Mouse (Mus musculus) macrophage (primary cell): ENCODE results near the gene Srl. TPM values are rescaled to one million over a fixed set of nuclear protein-coding genes. Genes with fewer than 3 reads are reported as not detected.
A peak's percentile ranks its signal among the peaks of the same experiment; 100 is the strongest.
"Not testable (repeated sequence)": the region's sequence is repeated elsewhere in the genome, so short reads cannot be mapped to it uniquely, and the experiment has no call there.

Source experiments
- H3K27ac ChIP-seq: fragments of 350-480 bp; formaldehyde crosslinking; 2 replicates; pipeline ENCODE4 v1.9.0; 2021
- H3K36me3 ChIP-seq: fragments of 350-480 bp; formaldehyde crosslinking; 2 replicates; pipeline ENCODE4 v1.9.0; 2021; ENCODE audit errors: inconsistent target
- H3K4me3 ChIP-seq: fragments of 350-480 bp; formaldehyde crosslinking; 2 replicates; pipeline ENCODE4 v1.9.0; 2021; ENCODE audit errors: inconsistent target
- H3K79me2 ChIP-seq: fragments of 350-480 bp; formaldehyde crosslinking; 2 replicates; pipeline ENCODE4 v1.9.0; 2021; ENCODE audit errors: inconsistent target
- WGBS: methylation state at CpG from one replicate; pipeline ENCODE4 v1.1.7; 2026; ENCODE audit warnings: inconsistent platforms; ENCODE audit not compliant: missing documents; 5-methylcytosine and 5-hydroxymethylcytosine counted together
- polyA plus RNA-seq: library from polyadenylated mRNA; stranded (reverse); fragments of 250-400 nt; gene quantifications from 3 replicates; pipeline ENCODE4 v1.2.4, GENCODE M21; 2018; ENCODE audit warnings: inconsistent platforms
- total RNA-seq, 78 experiments: library from RNA; depleted of rRNA; stranded (reverse); fragments of 250-400 nt; gene quantifications; 1 replicate in 9 of 78; 2 replicates in 24 of 78; 3 replicates in 43 of 78; 4 replicates in 2 of 78; pipeline ENCODE4 v1.2.4; 2018; ENCODE audit warnings: inconsistent platforms in 56 of 78

Srl gene
- 1 to 10 TPM in 18 of 26 experiments, under 1 TPM in 4, not detected in 4; 0.17 to 9.3 (median 3.5) TPM for total RNA-seq (2018; cell fraction: chromatin; rRNA removed)
- 1 to 10 TPM in 23 of 26 experiments, under 1 TPM in 3; 0.19 to 5.5 (median 1.8) TPM for total RNA-seq (2018; cell fraction: cytosol; rRNA removed)
- total RNA-seq (2018; cell fraction: nucleus; rRNA removed), result 1 to 10 TPM in 18 of 26 experiments, under 1 TPM in 8; 0.21 to 5.8 (median 1.9) TPM
- polyA plus RNA-seq, result 2.2 to 3.0 TPM (median 2.2 TPM) in 3 replicates

DNA sequence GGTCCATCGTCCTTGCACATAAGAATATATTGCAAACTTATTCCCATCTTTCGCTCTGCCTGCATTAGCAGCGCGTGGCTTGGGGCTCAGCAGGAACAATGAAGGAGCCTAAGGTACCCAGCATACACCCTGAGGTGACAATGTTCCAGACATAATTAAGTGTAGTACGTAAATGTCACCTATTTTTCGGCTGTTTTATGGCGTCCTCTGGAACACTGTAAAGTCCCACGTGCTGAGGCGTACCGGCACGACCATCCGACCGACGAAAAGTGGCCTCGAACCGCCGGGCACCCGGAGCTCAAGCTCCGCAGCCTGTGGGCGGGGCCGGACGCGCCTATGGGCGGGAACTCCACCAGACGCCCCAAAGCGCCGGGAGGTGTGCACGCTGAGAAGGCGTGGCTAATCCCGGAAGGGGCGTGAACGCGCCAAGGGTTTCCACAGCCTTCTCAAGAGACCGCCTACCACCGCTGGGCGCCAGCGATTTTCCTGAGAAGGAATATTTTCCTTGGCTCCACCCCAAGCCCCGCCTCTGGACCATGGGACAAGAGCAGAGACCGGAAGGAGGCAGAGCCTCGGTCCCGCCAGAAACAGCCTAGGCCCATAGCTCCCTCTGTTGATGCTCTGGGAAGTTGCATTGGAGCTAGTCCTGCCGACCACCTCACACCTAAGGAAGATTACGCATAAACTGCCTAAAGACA is at the start of gene Srl:
Gene Srl, minus strand, starts transcription at position 316 of the 698 bp plus-strand sequence.
- Histone ChIP-seq H3K27ac (peak within 1 kb of the TSS; percentile 22; the same call in 1 of the 2 replicates), H3K36me3 (no peaks in the 10 kb centered on the region)

DNA sequence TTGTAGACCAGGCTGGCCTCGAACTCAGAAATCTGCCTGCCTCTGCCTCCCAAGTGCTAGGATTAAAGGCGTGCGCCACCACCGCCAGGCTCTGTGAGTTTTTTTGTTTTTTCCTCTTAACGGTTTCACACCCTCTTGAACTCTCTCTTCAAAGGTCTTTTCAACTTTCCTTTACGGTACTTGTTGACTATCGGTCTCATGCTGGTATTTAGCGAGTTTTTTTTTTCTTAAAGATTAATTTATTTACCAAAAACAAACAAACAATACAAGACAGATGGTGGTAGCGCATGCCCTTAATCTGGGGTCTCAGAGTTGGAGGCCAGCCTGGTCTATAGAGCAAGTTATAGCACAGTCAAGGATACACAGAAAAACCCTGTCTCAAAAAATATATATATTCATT is 48.6 kb upstream of the Srl start:
- Histone ChIP-seq H3K36me3 (no peaks in the 10 kb centered on the region), H3K79me2 (no peaks in the 10 kb centered on the region), H3K4me3 (no peak overlapping the region), H3K27ac (no peak overlapping the region)
- 92% methylated on average over 9 of the region's 9 CpGs for WGBS

More for the DNA sequence above, at the start of gene Srl:
- Histone ChIP-seq H3K4me3 (peak within 1 kb of the TSS; percentile 41), H3K79me2 (no peaks in the 10 kb centered on the region)
- WGBS, result 2% methylated on average over 37 of the region's 43 CpGs

DNA sequence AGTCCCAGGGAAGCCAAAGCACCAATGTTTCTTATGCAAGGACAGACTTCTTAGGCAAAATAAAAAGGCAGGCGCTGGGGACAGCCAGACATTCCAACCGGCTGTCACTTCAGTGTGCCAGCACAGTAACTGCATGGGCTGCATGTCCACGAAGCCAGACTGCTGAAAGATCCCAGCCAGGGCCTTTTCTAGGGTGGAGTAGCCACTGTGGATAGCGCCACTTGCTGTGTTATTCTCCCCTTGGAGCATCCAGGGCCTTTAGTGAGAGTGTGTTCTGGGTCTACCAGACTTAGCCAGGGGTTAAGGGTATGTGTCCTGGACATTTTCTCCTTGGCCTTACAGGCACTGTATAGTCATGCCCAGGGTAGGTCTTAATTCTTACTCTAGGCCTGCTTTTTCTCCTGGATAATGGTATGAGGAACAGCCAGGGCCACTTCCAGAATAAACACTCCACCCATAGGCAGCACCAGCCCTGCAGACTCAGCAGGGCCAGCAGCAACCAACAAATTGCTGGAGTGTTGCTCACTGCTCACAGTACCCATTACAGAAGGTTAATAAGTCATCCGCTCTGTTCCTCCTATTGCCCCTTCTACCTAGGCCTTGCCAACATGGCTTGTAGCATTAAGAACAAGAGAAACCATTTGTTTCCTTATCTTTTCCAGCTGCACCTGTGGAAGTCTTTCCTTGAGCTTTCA is 46.0 kb upstream of the Srl start:
- Histone ChIP-seq H3K4me3 (no peak overlapping the region), H3K36me3 (no peaks in the 10 kb centered on the region), H3K27ac (peak overlapping the region; percentile 69), H3K79me2 (no peaks in the 10 kb centered on the region)
- 89% methylated on average over 4 of the region's 5 CpGs for WGBS

DNA sequence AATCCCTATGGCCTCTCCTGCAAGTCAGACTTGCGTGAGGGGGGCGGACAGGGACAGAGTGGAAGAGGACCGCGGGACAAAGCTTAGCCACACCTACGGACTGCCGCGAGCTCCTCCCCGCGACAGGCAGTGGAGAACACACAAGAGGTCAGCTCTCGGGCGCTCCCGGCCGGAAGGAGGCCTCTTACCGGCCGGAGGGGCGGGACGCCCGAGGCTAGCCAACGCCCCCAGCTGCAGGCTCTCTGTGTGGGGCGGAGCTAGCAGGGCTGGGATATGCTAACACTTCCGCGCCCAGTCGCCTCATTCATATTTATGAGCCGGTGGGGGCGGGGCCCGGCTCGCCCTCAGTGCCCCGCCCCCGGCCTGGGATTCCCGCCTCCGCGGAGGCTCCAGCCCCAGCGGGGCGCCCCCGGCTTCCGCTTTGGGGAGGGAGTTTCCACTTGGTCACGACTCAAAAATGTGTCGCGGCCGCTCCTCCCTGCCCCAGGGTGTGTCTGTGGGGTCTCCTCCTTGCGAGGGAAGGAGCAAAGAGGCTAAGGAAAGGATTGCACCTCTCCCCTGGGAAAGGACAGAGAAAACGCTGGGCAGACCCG is 45.0 kb upstream of the Srl start:
- under 1% methylated on average over 40 of the region's 43 CpGs for WGBS
- Histone ChIP-seq H3K4me3 (peak overlapping the region; percentile 38), H3K27ac (peak overlapping the region; percentile 69), H3K36me3 (no peaks in the 10 kb centered on the region), H3K79me2 (no peaks in the 10 kb centered on the region)

DNA sequence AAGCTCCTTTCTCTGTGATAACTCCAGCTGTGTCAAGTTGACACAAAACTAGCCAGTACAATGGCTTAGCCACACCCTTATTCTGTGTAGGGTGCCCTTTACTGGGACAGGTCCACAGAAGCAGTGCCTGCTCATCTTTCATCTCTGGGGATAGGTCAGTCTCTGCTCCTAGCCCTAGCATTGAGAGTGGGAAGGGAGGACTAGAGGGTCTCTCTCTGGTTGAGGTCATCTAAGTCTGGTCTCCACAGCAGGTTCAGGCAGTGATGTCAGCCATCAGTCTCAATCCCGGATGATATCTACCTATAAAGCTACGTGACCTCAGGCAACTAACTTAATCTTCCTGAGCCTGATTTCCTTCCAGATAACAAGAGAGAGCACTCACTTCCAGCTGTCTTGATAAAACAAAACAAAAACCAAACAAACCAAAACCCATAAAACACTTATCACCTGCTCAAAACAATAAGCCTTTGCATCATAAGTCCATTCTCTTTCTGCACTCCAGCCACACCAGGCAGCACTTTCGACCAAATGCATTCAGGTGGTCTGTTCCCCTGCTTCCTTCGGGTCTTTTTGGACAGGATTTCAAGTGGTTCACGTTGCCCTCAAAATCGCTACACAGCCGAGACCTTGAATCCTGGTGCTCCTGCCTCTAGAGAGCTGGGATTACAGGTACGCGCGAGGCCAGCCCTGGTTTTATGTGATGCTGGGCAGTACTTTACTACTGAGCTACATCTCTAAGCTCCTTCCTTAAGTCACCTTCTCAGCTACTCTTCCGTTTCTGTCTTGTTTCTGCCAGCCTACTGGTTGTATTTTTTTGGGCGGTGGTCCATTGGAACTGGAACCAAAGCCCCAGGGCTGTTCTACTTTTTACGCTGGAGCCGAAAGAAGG is 44.3 kb upstream of the Srl start:
- Histone ChIP-seq H3K27ac (peak overlapping the region; percentile 32), H3K4me3 (peak overlapping the region; percentile 38), H3K36me3 (no peaks in the 10 kb centered on the region), H3K79me2 (no peaks in the 10 kb centered on the region)
- WGBS, result 11% methylated on average over 14 of the region's 14 CpGs

DNA sequence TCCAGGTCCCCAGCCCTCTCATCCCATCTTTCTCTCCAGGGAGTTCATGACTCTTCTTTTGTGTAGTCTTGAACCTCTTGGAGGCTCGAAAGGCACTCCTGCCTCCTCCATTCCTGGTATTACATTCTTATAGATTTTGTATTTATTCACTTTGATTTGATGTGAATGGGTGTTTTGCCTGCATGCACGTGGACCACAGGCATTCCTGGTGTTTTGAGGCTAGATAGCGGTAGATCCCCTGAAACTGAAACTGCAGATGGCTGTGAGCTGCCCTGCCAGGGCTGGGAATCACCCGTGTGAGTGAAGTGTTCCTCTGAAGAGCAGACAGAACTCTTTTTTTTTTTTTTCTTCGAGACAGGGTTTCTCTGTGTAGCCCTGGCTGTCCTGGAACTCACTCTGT is 42.8 kb upstream of the Srl start:
- no peak overlapping the region for H3K4me3 ChIP-seq
- H3K27ac ChIP-seq, result no peak overlapping the region
- WGBS, result 38% methylated on average over 5 of the region's 5 CpGs
- no peaks in the 10 kb centered on the region for H3K36me3 ChIP-seq
- H3K79me2 ChIP-seq, result no peaks in the 10 kb centered on the region

DNA sequence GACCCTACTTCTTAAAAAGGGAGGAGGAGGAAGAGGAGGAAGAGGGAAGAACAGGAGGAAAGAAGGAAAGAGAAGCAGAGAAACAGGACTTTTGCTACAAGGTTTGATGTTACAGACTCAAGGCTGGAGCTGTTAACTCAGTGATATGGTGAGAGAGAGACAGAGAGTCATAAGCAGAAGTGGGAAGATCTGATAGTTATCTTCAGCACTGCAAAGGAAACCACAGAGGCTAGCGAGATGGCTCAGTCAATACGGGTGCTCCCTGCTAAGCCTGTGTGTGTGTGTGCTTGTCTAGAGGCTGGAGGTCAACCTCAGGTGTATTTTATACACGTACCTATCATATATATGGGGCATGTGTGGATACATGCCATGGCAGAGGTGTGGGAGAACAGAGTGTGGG is 42.2 kb upstream of the Srl start:
- H3K27ac ChIP-seq, result no peak overlapping the region
- H3K4me3 ChIP-seq, result no peak overlapping the region
- H3K79me2 ChIP-seq, result no peaks in the 10 kb centered on the region
- H3K36me3 ChIP-seq, result no peaks in the 10 kb centered on the region
- WGBS, result 4% methylated on average over 3 of the region's 3 CpGs

DNA sequence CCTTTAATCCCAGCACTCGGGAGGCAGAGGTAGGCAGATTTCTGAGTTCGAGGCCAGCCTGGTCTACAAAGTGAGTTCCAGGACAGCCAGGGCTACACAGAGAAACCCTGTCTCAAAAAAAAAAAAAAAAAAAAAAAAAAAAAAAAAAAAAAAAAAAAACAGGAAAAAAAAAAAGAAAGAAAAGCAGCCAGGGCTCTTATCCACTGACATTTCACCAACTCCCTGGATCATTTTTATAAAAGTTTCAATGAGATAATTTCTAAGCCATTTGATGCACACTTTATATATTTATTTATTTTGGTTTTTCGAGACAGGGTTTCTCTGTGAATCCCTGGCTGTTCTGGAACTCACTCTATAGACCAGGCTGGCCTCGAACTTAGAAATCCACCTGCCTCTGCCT is 39.6 kb upstream of the Srl start:
- 100% methylated on average over 3 of the region's 4 CpGs for WGBS
- H3K27ac ChIP-seq, result not testable (repeated sequence)

DNA sequence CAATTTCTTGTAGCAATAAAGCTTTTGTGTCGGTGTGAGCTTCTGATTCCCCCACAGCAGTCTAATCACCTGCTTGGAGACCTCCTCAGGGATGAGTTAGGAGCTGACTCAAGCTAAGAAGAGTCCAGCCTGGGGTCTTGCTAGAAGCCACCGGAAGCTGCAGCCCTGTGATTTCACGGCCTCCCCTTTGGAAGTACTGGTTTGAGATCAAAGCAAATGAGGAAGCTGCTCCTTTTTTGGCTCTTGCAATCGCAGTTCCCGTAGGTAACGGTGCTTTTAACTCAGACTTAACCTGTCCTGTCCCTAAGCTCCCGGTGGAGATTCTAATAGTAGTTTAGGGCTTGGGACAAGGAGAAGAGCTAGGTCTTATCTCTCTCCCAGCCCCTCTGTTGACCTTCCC is 37.0 kb upstream of the Srl start:
- 17% methylated on average over 7 of the region's 7 CpGs for WGBS
- Histone ChIP-seq H3K79me2 (no peaks in the 10 kb centered on the region), H3K36me3 (no peaks in the 10 kb centered on the region), H3K4me3 (no peak overlapping the region), H3K27ac (no peak overlapping the region)

More for the DNA sequence above, 39.6 kb upstream of the Srl start:
- H3K4me3 ChIP-seq, H3K79me2 ChIP-seq, H3K36me3 ChIP-seq: not testable (repeated sequence)

DNA sequence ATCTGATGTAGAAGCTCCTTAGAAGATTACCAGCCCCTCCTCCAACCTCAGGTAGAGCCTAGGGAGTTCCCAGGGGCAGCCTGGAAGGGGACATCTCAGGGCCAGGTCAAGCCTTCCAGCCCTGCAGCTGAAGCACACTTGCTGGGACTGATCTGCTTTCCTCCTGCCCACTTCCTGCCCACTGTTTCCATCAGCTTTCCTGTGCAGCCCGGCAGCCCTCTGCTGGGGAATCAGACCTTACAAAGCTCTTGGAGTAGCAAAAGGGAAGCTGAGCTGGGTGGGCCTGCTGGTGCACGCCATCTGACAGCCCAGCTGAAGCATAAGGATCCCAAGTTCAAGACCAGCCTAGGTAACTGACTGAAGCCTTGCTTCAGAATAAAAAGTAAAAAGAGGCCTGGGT is 35.3 kb upstream of the Srl start:
- H3K4me3 ChIP-seq, result no peak overlapping the region
- no peaks in the 10 kb centered on the region for H3K79me2 ChIP-seq
- H3K27ac ChIP-seq, result no peak overlapping the region
- no peaks in the 10 kb centered on the region for H3K36me3 ChIP-seq
- 42% methylated on average over 2 of the region's 2 CpGs for WGBS

DNA sequence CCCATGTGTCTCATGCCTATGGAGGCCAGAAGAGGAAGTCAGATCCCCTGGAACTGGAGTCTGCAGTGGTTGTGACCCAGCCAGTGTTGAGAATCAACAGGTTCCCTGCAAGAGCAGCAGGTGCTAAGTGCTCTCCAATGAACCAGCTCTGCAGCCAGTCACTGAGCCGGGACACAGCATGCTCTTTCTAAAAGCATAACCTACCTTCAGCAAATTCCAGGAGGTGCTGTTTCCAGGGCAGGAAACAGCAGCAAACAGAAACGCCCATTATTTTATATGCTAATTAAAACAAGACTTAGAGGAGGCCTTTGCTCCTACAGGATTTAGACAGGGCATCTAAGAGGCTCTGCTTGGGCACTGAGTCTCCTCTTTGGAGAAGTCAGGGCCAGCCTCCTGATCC is 34.4 kb upstream of the Srl start:
- Histone ChIP-seq H3K36me3 (no peaks in the 10 kb centered on the region), H3K79me2 (no peaks in the 10 kb centered on the region), H3K4me3 (no peak overlapping the region), H3K27ac (no peak overlapping the region)
- WGBS, result 75% methylated on average over 2 of the region's 2 CpGs

DNA sequence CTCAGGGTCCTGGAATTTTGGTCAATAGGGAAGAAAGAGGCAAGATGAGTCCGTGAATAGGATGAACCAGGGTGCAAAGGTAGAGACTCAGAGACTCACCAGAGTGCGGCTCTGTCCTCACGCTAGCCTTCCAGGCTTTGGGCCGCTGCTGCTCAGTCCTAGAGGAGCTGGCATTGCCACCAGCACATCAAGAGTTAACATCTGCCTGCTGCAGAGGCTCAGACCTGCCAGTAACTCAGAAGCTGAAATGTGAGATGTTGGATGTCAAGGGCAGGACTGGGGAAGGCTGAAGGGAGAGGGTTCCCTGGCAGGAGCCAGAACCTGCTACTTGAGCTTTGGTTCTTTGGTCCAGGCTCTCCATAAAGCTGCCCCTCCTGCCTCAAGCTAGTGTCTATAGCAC is 29.1 kb upstream of the Srl start:
- Histone ChIP-seq H3K79me2 (no peaks in the 10 kb centered on the region), H3K4me3 (no peak overlapping the region), H3K27ac (no peak overlapping the region), H3K36me3 (no peaks in the 10 kb centered on the region)
- 96% methylated on average over 4 of the region's 4 CpGs for WGBS

DNA sequence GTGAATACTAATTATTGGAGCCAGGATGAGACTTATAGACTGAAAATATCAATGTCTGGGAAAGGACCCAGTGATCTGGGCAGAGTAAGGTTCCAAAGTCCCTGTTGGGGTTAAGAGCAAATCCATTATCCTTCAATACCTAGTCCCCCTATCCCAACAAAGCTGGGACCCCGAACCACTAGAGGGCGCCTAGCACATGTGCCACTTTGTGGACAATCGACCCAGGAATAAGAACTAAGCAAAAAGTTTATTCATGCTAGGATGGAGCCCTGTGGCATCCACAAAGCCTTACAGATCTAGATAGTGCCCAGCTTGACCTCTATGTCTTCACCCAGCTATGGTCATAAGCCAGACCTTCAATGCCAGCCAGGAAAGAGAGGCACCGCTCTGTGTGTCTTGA is 26.3 kb upstream of the Srl start:
- Histone ChIP-seq H3K4me3 (no peak overlapping the region), H3K27ac (no peak overlapping the region), H3K79me2 (no peaks in the 10 kb centered on the region), H3K36me3 (no peaks in the 10 kb centered on the region)
- 20% methylated on average over 4 of the region's 4 CpGs for WGBS
